Mouse (Mus musculus) embryonic facial prominence, embryonic 11.5 days (tissue): ENCODE measurements around the gene Igbp1b. TPM values are rescaled to one million over a fixed set of nuclear protein-coding genes. Genes with fewer than 3 reads are reported as not detected.

Source experiments
- ATAC-seq: fragments of 200-750 bp; cut with Nextera tagmentation; replicated peaks from 2 replicates; pipeline ENCODE4 v1.8.0; 2017; ENCODE audit warnings: low read depth; ENCODE audit not compliant: insufficient number of reproducible peaks, low FRiP score, low TSS enrichment
- DNase-seq: peaks from one replicate; pipeline ENCODE4 v3.0.0-alpha.2; 2015; ENCODE audit warnings: low spot score
- H3K27ac ChIP-seq: fragments of 300-500 bp; sonication (generic); replicated peaks from 2 replicates; pipeline ENCODE4 v1.5.1; 2014; ENCODE audit warnings: mild to moderate bottlenecking, low read depth, low read length, control low read depth
- H3K27me3 ChIP-seq: fragments of 300-500 bp; sonication (generic); 2 replicates; pipeline ENCODE4 v1.6.1; 2014; ENCODE audit warnings: mild to moderate bottlenecking, low read length, moderate library complexity, mixed read lengths; ENCODE audit not compliant: control insufficient read depth, insufficient read depth
- H3K36me3 ChIP-seq: fragments of 300-500 bp; sonication (generic); replicated peaks from 2 replicates; pipeline ENCODE4 v1.6.1; 2014; ENCODE audit warnings: low read depth, mild to moderate bottlenecking, low read length, moderate library complexity, mixed read lengths; ENCODE audit not compliant: control insufficient read depth, insufficient read depth
- H3K4me1 ChIP-seq: fragments of 300-500 bp; sonication (generic); 2 replicates; pipeline ENCODE4 v1.6.1; 2014; ENCODE audit warnings: low read length, mixed read lengths; ENCODE audit not compliant: control insufficient read depth, insufficient read depth
- H3K4me2 ChIP-seq: fragments of 300-500 bp; sonication (generic); 2 replicates; pipeline ENCODE4 v1.6.1; 2014; ENCODE audit warnings: low read depth, mild to moderate bottlenecking, control low read depth, low read length, moderate library complexity
- H3K4me3 ChIP-seq: fragments of 300-500 bp; sonication (generic); 2 replicates; pipeline ENCODE4 v1.5.1; 2014; ENCODE audit warnings: low read depth, low read length, control low read depth
- H3K9ac ChIP-seq: fragments of 300-500 bp; sonication (generic); replicated peaks from 2 replicates; pipeline ENCODE4 v1.6.1; 2014; ENCODE audit warnings: mild to moderate bottlenecking, control low read depth, low read length
- H3K9me3 ChIP-seq: fragments of 300-500 bp; sonication (generic); replicated peaks from 2 replicates; pipeline ENCODE4 v1.6.1; 2016; ENCODE audit warnings: mild to moderate bottlenecking, low read length, inconsistent platforms, mixed read lengths; ENCODE audit not compliant: control insufficient read depth
- WGBS: fragments of 180-500 bp; shearing (Covaris S2); extraction: QIAGEN DNeasy Blood & Tissue Kit; methylation state at CpG from one replicate; pipeline ENCODE4 v1.1.7; 2014; 5-methylcytosine and 5-hydroxymethylcytosine counted together
- polyA plus RNA-seq: library from polyadenylated mRNA; unstranded; fragments of >200 nt; fragmentation: Nextera tagmentation; extraction: Ambion mirVana; gene quantifications from 2 replicates; pipeline ENCODE4 v1.2.1, GENCODE M21; 2014

Gene Igbp1b
- not detected in 2 replicates for polyA plus RNA-seq

DNA sequence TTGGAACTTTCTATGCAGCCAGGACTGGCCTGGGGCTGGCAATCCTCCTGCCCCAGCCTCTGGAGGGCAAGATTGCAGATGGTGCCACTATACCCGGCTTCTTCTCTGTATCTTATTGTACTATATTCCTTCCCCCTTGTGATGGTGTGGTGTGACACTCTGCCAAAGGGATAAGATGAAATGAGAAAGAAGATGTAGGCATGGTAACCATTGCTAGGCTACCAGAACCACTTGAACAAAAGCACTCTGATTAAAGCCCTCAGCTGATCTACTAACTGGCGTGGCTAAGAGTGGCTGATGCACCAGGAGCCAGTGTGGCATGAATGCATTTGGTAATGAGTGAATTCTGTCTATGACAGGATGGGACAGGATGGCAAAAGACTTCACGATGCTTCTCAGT lies at the start of gene Igbp1b:
TSS of gene Igbp1b (minus strand) at position 29 of the 400 bp plus-strand sequence.
- Histone ChIP-seq H3K4me3 (no peak within 1 kb of the TSS), H3K36me3 (no peaks in the 10 kb centered on the region), H3K27ac (no peak within 1 kb of the TSS), H3K27me3 (no peaks in the 10 kb centered on the region), H3K4me2 (no peak within 1 kb of the TSS), H3K9ac (no peak within 1 kb of the TSS), H3K9me3 (no peaks in the 10 kb centered on the region), H3K4me1 (no peaks in the 10 kb centered on the region)
- no peak for DNase-seq
- no peak for ATAC-seq
- WGBS = 75% methylated on average over 3 of the region's 3 CpGs

DNA sequence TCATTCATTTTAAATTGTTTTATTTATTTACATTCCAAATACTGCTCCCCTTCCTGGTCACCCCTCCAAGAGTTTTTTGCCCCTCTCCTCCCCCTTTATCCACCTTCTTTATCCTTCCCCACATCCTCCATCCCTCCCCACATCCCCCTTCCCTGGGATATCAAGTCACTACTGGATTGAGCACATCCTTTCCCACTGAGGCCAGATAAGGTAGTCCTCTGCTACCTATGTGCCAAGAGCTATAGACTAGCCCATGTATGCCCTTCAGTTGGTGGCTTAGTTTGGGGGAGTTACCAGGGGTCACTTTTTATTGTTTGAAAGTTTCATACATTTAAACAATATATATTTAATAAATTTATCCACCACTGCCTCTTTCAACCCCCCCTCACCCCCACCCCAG lies 24.6 kb upstream of the Igbp1b start:
- Histone ChIP-seq H3K4me2 (no peak overlapping the region), H3K9me3 (no peaks in the 10 kb centered on the region), H3K36me3 (no peaks in the 10 kb centered on the region), H3K4me3 (no peak overlapping the region), H3K9ac (no peak overlapping the region), H3K27me3 (no peaks in the 10 kb centered on the region), H3K27ac (no peak overlapping the region), H3K4me1 (no peaks in the 10 kb centered on the region)
- DNase-seq = no peak
- no peak for ATAC-seq

GRCm38 (mm10) chr6:138672704-138673141 lies 14.4 kb upstream of the Igbp1b start:
- ATAC-seq (peak; percentile 85), DNase-seq (no peak)
- no peak overlapping the region for H3K4me2 ChIP-seq
- no peaks in the 10 kb centered on the region for H3K4me1 ChIP-seq
- H3K4me3 ChIP-seq = no peak overlapping the region
- no peaks in the 10 kb centered on the region for H3K27me3 ChIP-seq
- no peaks in the 10 kb centered on the region for H3K9me3 ChIP-seq
- no peak overlapping the region for H3K9ac ChIP-seq
- no peak overlapping the region for H3K27ac ChIP-seq
- no peaks in the 10 kb centered on the region for H3K36me3 ChIP-seq
- 0% methylated on average over 2 of the region's 2 CpGs for WGBS

GRCm38 (mm10) chr6:138665416-138665815 lies 7.1 kb upstream of the Igbp1b start:
- no peaks in the 10 kb centered on the region for H3K4me1 ChIP-seq
- no peak overlapping the region for H3K27ac ChIP-seq
- H3K4me2 ChIP-seq = no peak overlapping the region
- no peak overlapping the region for H3K9ac ChIP-seq
- no peaks in the 10 kb centered on the region for H3K27me3 ChIP-seq
- WGBS = 55% methylated on average over 3 of the region's 3 CpGs
- H3K4me3 ChIP-seq = no peak overlapping the region
- ATAC-seq (peak; percentile 83; the same call in 1 of the 2 replicates), DNase-seq (no peak)
- no peaks in the 10 kb centered on the region for H3K36me3 ChIP-seq
- H3K9me3 ChIP-seq = no peaks in the 10 kb centered on the region

DNA sequence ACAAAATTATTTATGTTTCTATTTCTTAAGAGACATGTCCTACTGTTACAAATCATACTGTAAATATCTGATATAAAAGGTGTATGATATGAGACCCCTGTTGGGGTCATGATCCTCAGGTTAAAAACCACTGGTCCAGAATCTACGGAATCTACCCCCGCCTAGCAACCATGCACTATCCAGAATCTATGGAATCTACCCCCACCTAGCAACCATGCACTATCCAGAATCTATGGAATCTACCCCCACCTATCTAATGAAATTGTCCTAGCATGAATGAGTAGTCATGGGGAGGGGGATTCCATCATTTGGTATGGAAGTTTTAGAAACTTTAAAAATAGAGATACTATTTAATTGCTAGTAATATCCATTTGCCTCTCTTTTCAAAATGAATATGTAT lies 12.7 kb downstream of the Igbp1b start:
- Histone ChIP-seq H3K27ac (no peak overlapping the region), H3K9ac (no peak overlapping the region), H3K4me1 (no peaks in the 10 kb centered on the region), H3K36me3 (no peaks in the 10 kb centered on the region), H3K4me2 (no peak overlapping the region), H3K9me3 (no peaks in the 10 kb centered on the region), H3K4me3 (no peak overlapping the region), H3K27me3 (no peaks in the 10 kb centered on the region)
- WGBS = 98% methylated on average over 2 of the region's 2 CpGs
- DNase-seq (no peak), ATAC-seq (no peak)

DNA sequence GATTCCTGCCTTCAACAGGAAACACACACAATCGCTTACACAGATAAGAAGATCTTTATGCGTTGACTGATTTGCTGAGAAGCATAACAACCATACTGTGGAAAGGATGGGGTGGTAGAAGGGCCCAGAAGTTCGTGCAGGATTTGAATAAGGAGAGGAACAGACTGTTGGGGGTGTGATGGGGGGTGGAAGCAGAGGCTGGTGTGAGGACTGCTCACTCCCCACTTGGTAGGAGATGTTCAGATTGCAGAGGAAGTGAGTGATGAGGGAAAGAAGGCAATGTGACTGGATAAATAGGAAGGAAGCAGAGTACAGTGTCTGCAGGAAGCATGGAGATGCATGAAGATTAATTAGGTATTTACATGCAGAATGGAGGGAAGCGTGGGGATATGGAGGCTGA lies 19.0 kb downstream of the Igbp1b start:
- DNase-seq (no peak), ATAC-seq (no peak)
- Histone ChIP-seq H3K4me3 (no peak overlapping the region), H3K4me2 (no peak overlapping the region), H3K27me3 (no peaks in the 10 kb centered on the region), H3K9ac (no peak overlapping the region), H3K36me3 (no peaks in the 10 kb centered on the region), H3K9me3 (no peaks in the 10 kb centered on the region), H3K4me1 (no peaks in the 10 kb centered on the region), H3K27ac (no peak overlapping the region)
- WGBS = 66% methylated on average over 4 of the region's 4 CpGs

- Histone ChIP-seq H3K36me3 (no peaks in the 10 kb centered on the region), H3K9ac (no peak overlapping the region), H3K27me3 (no peaks in the 10 kb centered on the region), H3K4me2 (no peak overlapping the region), H3K4me1 (no peaks in the 10 kb centered on the region), H3K27ac (no peak overlapping the region), H3K9me3 (no peaks in the 10 kb centered on the region), H3K4me3 (no peak overlapping the region)
- ATAC-seq = no peak
- DNase-seq = no peak
These were observed 37.6 kb downstream of the Igbp1b start for GRCm38 (mm10) chr6:138620786-138621185.

DNA sequence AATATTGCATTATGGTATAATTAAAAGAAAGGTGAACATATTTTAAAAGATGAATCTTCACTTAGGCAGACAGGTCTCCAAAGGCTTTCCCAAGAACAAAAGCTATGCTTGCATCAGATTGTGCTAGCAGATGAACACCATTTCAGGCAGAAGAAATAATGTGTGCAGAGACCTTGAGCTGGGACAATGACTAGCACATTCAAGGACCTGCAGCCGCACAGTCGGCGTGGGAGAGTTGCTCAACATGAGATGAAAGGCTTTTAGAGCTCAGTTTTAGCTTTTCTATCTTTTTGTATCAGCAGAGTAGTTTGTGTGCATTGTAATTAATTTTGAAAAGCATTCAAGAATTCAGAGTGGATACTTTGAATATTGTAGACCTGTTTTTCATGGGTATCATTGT lies 39.9 kb downstream of the Igbp1b start:
- ATAC-seq = no peak
- H3K9me3 ChIP-seq = no peaks in the 10 kb centered on the region
- DNase-seq = no peak
- no peak overlapping the region for H3K4me2 ChIP-seq
- H3K27me3 ChIP-seq = no peaks in the 10 kb centered on the region
- WGBS = 92% methylated on average over 3 of the region's 3 CpGs
- H3K4me3 ChIP-seq = no peak overlapping the region
- no peaks in the 10 kb centered on the region for H3K36me3 ChIP-seq
- H3K9ac ChIP-seq = no peak overlapping the region
- no peaks in the 10 kb centered on the region for H3K4me1 ChIP-seq
- H3K27ac ChIP-seq = no peak overlapping the region
